Mouse (Mus musculus): Measurements from ENCODE around the gene Wdr46.

- no peak for TF ChIP-seq CTCF (IDR thresholded peaks at IDR 0.05; ENCODE audit: low read depth, low read length)
- no peak for TF ChIP-seq POLR2A (IDR thresholded peaks at IDR 0.05; ENCODE audit: borderline replicate concordance, low read depth, low read length)
Observed at GRCm38 (mm10) chr17:33947430-33948089, 7.1 kb downstream of the Wdr46 start.
